Mouse (Mus musculus) MEL (cell line): Measurements from ENCODE around the gene Myo18a. TPM values are rescaled to one million over a fixed set of nuclear protein-coding genes. Genes with fewer than 3 reads are reported as not detected.

ENCODE experiments used
- DNase-seq: peaks from one replicate; pipeline ENCODE4 v3.0.0; 2011; ENCODE audit warnings: low read depth, low spot score
- H3K27ac ChIP-seq: 2 replicates; pipeline ENCODE4 v1.5.1; 2012; ENCODE audit warnings: low read depth, mild to moderate bottlenecking, control low read depth, low read length, moderate library complexity; ENCODE audit not compliant: control insufficient read depth
- H3K27me3 ChIP-seq, 2 experiments: fragments of 150-350 bp in 1 of 2; sonication (generic) in 1 of 2; 2 replicates each; pipeline ENCODE4 v1.6.1; 2012; ENCODE audit warnings: low read length in 2 of 2, mild to moderate bottlenecking in 2 of 2, improper control_type of control experiment in 1 of 2, moderate library complexity in 1 of 2; ENCODE audit not compliant: insufficient read depth in 2 of 2, control insufficient read depth in 1 of 2
- H3K36me3 ChIP-seq, 2 experiments: 2 replicates each; pipeline ENCODE4 v1.6.1; 2012 to 2014; ENCODE audit warnings: low read length in 2 of 2, improper control_type of control experiment in 1 of 2, inconsistent platforms in 1 of 2, mild to moderate bottlenecking in 1 of 2; ENCODE audit not compliant: insufficient read depth in 2 of 2, control insufficient read depth in 1 of 2
- H3K4me1 ChIP-seq, 2 experiments: fragments of 150-350 bp in 1 of 2; sonication (generic) in 1 of 2; 2 replicates each; pipeline ENCODE4 v1.6.1; 2012; ENCODE audit warnings: low read length in 2 of 2, improper control_type of control experiment in 1 of 2, mild to moderate bottlenecking in 1 of 2; ENCODE audit not compliant: insufficient read depth in 2 of 2, control insufficient read depth in 1 of 2
- H3K4me3 ChIP-seq, 2 experiments: fragments of 150-350 bp in 1 of 2; sonication (generic) in 1 of 2; 2 replicates each; pipeline ENCODE4 v1.5.1; 2012; ENCODE audit warnings: low read depth in 2 of 2, low read length in 2 of 2, mild to moderate bottlenecking in 2 of 2, moderate library complexity in 2 of 2, control low read depth in 1 of 2, improper control_type of control experiment in 1 of 2; ENCODE audit not compliant: control insufficient read depth in 1 of 2, insufficient read depth in 1 of 2
- H3K79me2 ChIP-seq: 2 replicates; pipeline ENCODE4 v1.6.1; 2012; ENCODE audit warnings: mild to moderate bottlenecking, low read length, moderate library complexity; ENCODE audit not compliant: control insufficient read depth, poor library complexity, insufficient read depth
- H3K9ac ChIP-seq: 2 replicates; pipeline ENCODE4 v1.6.1; 2012; ENCODE audit warnings: low read depth, mild to moderate bottlenecking, control low read depth, low read length, moderate library complexity; ENCODE audit not compliant: control insufficient read depth, poor library complexity, severe bottlenecking
- H3K9me3 ChIP-seq: fragments of 150-350 bp; sonication (generic); replicated peaks from 2 replicates; pipeline ENCODE4 v1.6.1; 2012; ENCODE audit warnings: mild to moderate bottlenecking, low read length, improper control_type of control experiment, moderate library complexity; ENCODE audit not compliant: insufficient read depth
- CHD1 ChIP-seq: IDR thresholded peaks from 2 replicates; pipeline ENCODE4 v1.6.1; 2012; ENCODE audit warnings: low read depth, mild to moderate bottlenecking, inconsistent platforms, low read length, improper control_type of control experiment
- CTCF ChIP-seq, 3 experiments: IDR thresholded peaks in 2 of 3; conservative IDR thresholded peaks in 1 of 3; 2 replicates each; pipeline ENCODE4 v1.5.1; 2011 to 2012; ENCODE audit warnings: low read length in 3 of 3, low read depth in 2 of 3, mild to moderate bottlenecking in 2 of 3, improper control_type of control experiment in 1 of 3, inconsistent platforms in 1 of 3, mixed read lengths in 1 of 3, moderate library complexity in 1 of 3; ENCODE audit not compliant: control insufficient read depth in 1 of 3, insufficient read depth in 1 of 3, poor library complexity in 1 of 3, severe bottlenecking in 1 of 3
- ELF1 ChIP-seq: IDR thresholded peaks from 2 replicates; pipeline ENCODE4 v1.6.1; 2014; ENCODE audit warnings: low read depth, mild to moderate bottlenecking, inconsistent platforms, low read length, improper control_type of control experiment, moderate library complexity
- EP300 ChIP-seq, 2 experiments: IDR thresholded peaks; 2 replicates each; pipeline ENCODE4 v1.6.1; 2011; ENCODE audit warnings: improper control_type of control experiment in 2 of 2, low read length in 2 of 2, low read depth in 1 of 2, mild to moderate bottlenecking in 1 of 2
- GABPA ChIP-seq: IDR thresholded peaks from 2 replicates; pipeline ENCODE4 v1.6.1; 2012; ENCODE audit warnings: low read depth, mild to moderate bottlenecking, inconsistent platforms, low read length, improper control_type of control experiment, moderate library complexity
- GATA1 ChIP-seq: IDR thresholded peaks from 2 replicates; pipeline ENCODE4 v1.6.1; 2011; ENCODE audit warnings: low read depth, low read length, improper control_type of control experiment
- HCFC1 ChIP-seq: IDR thresholded peaks from 2 replicates; pipeline ENCODE4 v1.6.1; 2012; ENCODE audit warnings: low read depth, mild to moderate bottlenecking, inconsistent platforms, low read length, improper control_type of control experiment, moderate library complexity
- MAX ChIP-seq: IDR thresholded peaks from 2 replicates; pipeline ENCODE4 v1.6.1; 2011; ENCODE audit warnings: low read length, improper control_type of control experiment
- MAZ ChIP-seq: IDR thresholded peaks from 2 replicates; pipeline ENCODE4 v1.6.1; 2012; ENCODE audit warnings: low read depth, mild to moderate bottlenecking, inconsistent platforms, low read length, improper control_type of control experiment
- MYB ChIP-seq: IDR thresholded peaks from 2 replicates; pipeline ENCODE4 v1.6.1; 2011; ENCODE audit warnings: mild to moderate bottlenecking, low read depth, low read length, improper control_type of control experiment
- MYC ChIP-seq: IDR thresholded peaks from 2 replicates; pipeline ENCODE4 v1.6.1; 2011; ENCODE audit warnings: low read depth, mild to moderate bottlenecking, low read length, improper control_type of control experiment, moderate library complexity
- NELFE ChIP-seq: IDR thresholded peaks from 2 replicates; pipeline ENCODE4 v1.6.1; 2011; ENCODE audit warnings: low read depth, low read length, improper control_type of control experiment
- NRF1 ChIP-seq: IDR thresholded peaks from 2 replicates; pipeline ENCODE4 v1.6.1; 2014; ENCODE audit warnings: low read depth, mild to moderate bottlenecking, inconsistent platforms, low read length, improper control_type of control experiment, moderate library complexity; ENCODE audit not compliant: poor library complexity, insufficient read depth, severe bottlenecking
- POLR2AphosphoS2 ChIP-seq: IDR thresholded peaks from 2 replicates; pipeline ENCODE4 v1.6.1; 2011; ENCODE audit warnings: low read length, improper control_type of control experiment
- POLR2AphosphoS5 ChIP-seq: IDR thresholded peaks from 2 replicates; pipeline ENCODE4 v1.6.1; 2012; ENCODE audit warnings: low read depth, borderline replicate concordance, mild to moderate bottlenecking, inconsistent platforms, low read length, moderate library complexity, mixed read lengths
- RAD21 ChIP-seq: IDR thresholded peaks from 2 replicates; pipeline ENCODE4 v1.6.1; 2011; ENCODE audit warnings: mild to moderate bottlenecking, low read depth, low read length, improper control_type of control experiment
- RCOR1 ChIP-seq: IDR thresholded peaks from 2 replicates; pipeline ENCODE4 v1.6.1; 2012; ENCODE audit warnings: low read depth, mild to moderate bottlenecking, inconsistent platforms, low read length, improper control_type of control experiment
- SMC3 ChIP-seq: IDR thresholded peaks from 2 replicates; pipeline ENCODE4 v1.6.1; 2011; ENCODE audit warnings: low read depth, low read length, improper control_type of control experiment
- TBP ChIP-seq: IDR thresholded peaks from 2 replicates; pipeline ENCODE4 v1.8.0; 2011; ENCODE audit warnings: low read depth, low read length, improper control_type of control experiment
- UBTF ChIP-seq: IDR thresholded peaks from 2 replicates; pipeline ENCODE4 v1.6.1; 2012; ENCODE audit warnings: low read depth, mild to moderate bottlenecking, inconsistent platforms, low read length, improper control_type of control experiment, moderate library complexity, borderline replicate concordance; ENCODE audit not compliant: insufficient read depth
- USF2 ChIP-seq, 2 experiments: IDR thresholded peaks; 2 replicates each; pipeline ENCODE4 v1.6.1; 2011 to 2012; ENCODE audit warnings: improper control_type of control experiment in 2 of 2, low read length in 2 of 2, borderline replicate concordance in 1 of 2, inconsistent platforms in 1 of 2, low read depth in 1 of 2, mild to moderate bottlenecking in 1 of 2; ENCODE audit not compliant: insufficient read depth in 1 of 2
- ZKSCAN1 ChIP-seq: IDR thresholded peaks from 2 replicates; pipeline ENCODE4 v1.6.1; 2012; ENCODE audit warnings: low read depth, mild to moderate bottlenecking, inconsistent platforms, low read length, improper control_type of control experiment, moderate library complexity
- ZMIZ1 ChIP-seq: IDR thresholded peaks from 2 replicates; pipeline ENCODE4 v1.6.1; 2012; ENCODE audit warnings: low read depth, mild to moderate bottlenecking, inconsistent platforms, low read length, improper control_type of control experiment, moderate library complexity
- ZNF384 ChIP-seq: IDR thresholded peaks from 2 replicates; pipeline ENCODE4 v1.6.1; 2012; ENCODE audit warnings: low read depth, mild to moderate bottlenecking, inconsistent platforms, low read length, improper control_type of control experiment
- polyA plus RNA-seq, 2 experiments: library from polyadenylated mRNA; stranded (reverse) in 1 of 2; unstranded in 1 of 2; fragments of >175 nt in 1 of 2; fragments of >200 nt in 1 of 2; gene quantifications; 2 replicates each; pipeline versions ENCODE4 v1.2.1 to v1.2.4; 2012; ENCODE audit warnings: low replicate concordance in 2 of 2, low read depth in 1 of 2; ENCODE audit not compliant: insufficient read length in 2 of 2, insufficient read depth in 1 of 2, missing spikeins in 1 of 2
- total RNA-seq: library from RNA; depleted of rRNA; stranded (reverse); fragments of 300-350 nt; gene quantifications from 2 replicates; pipeline ENCODE4 v1.2.3, GENCODE M21; 2012

Myo18a gene
- total and polyA plus RNA-seq, 3 experiments: 13.1 to 18.0 TPM; not detected in 1

DNA sequence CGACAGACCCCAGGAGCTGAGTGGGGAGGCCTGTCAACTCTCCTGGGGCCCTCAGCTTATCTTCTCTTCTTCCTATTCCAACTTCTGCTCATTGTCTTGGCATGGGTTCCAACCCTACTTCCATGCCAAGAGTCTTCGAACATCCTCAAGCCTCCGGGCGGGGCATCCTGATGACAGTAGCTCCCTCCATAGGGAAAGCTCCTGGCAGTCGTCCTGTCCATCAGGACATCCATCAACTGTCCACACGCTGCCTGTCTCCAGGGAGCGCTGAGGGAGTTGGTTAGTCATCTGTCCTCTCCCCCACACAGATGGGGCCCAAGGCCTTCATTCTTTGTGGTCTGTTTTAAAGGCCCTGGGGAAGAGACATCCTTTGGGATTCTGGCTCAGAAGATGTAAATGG, 18.0 kb downstream of the Myo18a start:
- Histone ChIP-seq H3K4me3 (no peak overlapping the region), H3K9ac (no peak overlapping the region), H3K4me1 (peaks cover 16 to 32% of the 10 kb centered on the region in 2 experiments)

DNA sequence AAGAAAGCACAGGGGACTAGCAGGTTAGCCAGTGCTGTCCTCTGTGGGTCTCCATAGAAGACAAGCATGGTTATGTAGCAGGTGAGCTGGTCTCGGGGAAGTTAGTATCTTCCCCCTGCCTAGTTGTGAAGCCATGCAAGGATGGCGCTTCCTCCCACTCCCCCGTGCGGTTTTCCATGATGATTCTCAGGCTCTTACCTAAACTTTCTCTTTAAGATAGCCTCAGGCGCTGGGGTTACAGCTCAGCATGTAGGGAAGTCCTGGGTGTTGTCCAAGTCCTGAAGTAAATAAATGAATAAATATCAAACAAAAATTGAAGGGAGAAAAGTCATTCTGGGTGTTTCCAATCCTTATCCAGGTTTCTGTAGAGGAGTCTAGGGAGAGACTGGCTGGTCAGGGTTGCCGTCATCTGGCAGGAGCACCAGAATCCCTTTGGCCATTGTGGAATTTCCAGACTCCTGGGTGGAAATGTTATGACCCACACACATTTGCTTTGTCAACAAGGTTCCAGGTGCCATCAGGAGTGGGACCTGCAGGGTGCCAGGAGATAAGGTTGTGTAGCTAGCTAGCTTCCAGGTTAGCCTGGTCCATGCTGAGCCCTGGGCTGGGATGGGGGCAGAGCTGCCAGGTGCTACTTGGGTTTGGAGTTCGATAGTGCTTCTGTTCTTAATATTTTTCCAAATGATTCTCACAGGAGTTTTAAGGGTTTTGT, 19.2 kb downstream of the Myo18a start:
- H3K4me3 ChIP-seq: no peak overlapping the region
- TF ChIP-seq ZKSCAN1 (no peak), NELFE (no peak), SMC3 (no peak), GATA1 (no peak), MYC (no peak), ZNF384 (no peak), ZMIZ1 (no peak), MAZ (no peak), TBP (no peak), POLR2AphosphoS2 (no peak), UBTF (no peak), RAD21 (no peak), MAX (no peak), GABPA (no peak), CTCF (IDR thresholded peaks at IDR 0.05 in 2 of 3, conservative IDR thresholded peaks at IDR 0.05 in 1 of 3; ENCODE audit: control insufficient read depth in 1 of 3, insufficient read depth in 1 of 3, low read depth in 2 of 3, low read length in 3 of 3, poor library complexity in 1 of 3, severe bottlenecking in 1 of 3) (no peak), ELF1 (no peak)
- peaks cover 0 to 33% of the 10 kb centered on the region in 2 experiments; a peak in 2 of 4 replicates for H3K36me3 ChIP-seq

More for the DNA sequence above, 18.0 kb downstream of the Myo18a start:
- Histone ChIP-seq H3K27me3 (no peaks in the 10 kb centered on the region), H3K27ac (no peak overlapping the region), H3K79me2 (no peaks in the 10 kb centered on the region; the same call in 1 of the 2 replicates), H3K36me3 (peaks cover 0 to 26% of the 10 kb centered on the region in 2 experiments; a peak in 2 of 4 replicates), H3K9me3 (no peaks in the 10 kb centered on the region)
- TF ChIP-seq HCFC1 (no peak), CHD1 (no peak), NELFE (no peak), ZNF384 (no peak), ZMIZ1 (no peak), RCOR1 (no peak), USF2 (IDR thresholded peaks at IDR 0.05; ENCODE audit: borderline replicate concordance in 1 of 2, insufficient read depth in 1 of 2, low read depth in 1 of 2, low read length in 2 of 2) (no peak), MAZ (no peak), ELF1 (no peak), MYB (no peak), EP300 (IDR thresholded peaks at IDR 0.05; ENCODE audit: low read depth in 1 of 2, low read length in 2 of 2) (no peak), POLR2AphosphoS5 (no peak), MAX (no peak), NRF1 (no peak)
- no peak for DNase-seq

More for the DNA sequence above, 19.2 kb downstream of the Myo18a start:
- Histone ChIP-seq H3K27me3 (no peaks in the 10 kb centered on the region), H3K79me2 (no peaks in the 10 kb centered on the region; the same call in 1 of the 2 replicates), H3K27ac (no peak overlapping the region), H3K9me3 (no peaks in the 10 kb centered on the region), H3K4me1 (peaks cover 23 to 39% of the 10 kb centered on the region in 2 experiments), H3K9ac (no peak overlapping the region)
- no peak for DNase-seq
